Mouse (Mus musculus) c-Kit-negative CD71-positive TER-119-positive erythroid progenitor cells, embryonic 14.5 days (primary cell): Measurements from ENCODE around the gene Kcnk10.

Experiments
- DNase-seq: peaks from one replicate; pipeline ENCODE4 v3.0.0-alpha.2; 2013; ENCODE audit warnings: low read depth, low spot score

Gene Kcnk10

GRCm38 (mm10) chr12:98571896-98572680, 6.0 kb downstream of the Kcnk10 start:
- DNase-seq = no peak

GRCm38 (mm10) chr12:98569380-98569779, 8.7 kb downstream of the Kcnk10 start:
- DNase-seq = no peak

- DNase-seq = no peak
Measured at GRCm38 (mm10) chr12:98567877-98568276, 10.2 kb downstream of the Kcnk10 start.

- DNase-seq = no peak
Measured at GRCm38 (mm10) chr12:98564383-98564782, 13.7 kb downstream of the Kcnk10 start.

GRCm38 (mm10) chr12:98563261-98563660, 14.8 kb downstream of the Kcnk10 start:
- DNase-seq = no peak

GRCm38 (mm10) chr12:98562341-98562977, 15.7 kb downstream of the Kcnk10 start:
- no peak for DNase-seq

GRCm38 (mm10) chr12:98560038-98560437, 18.1 kb downstream of the Kcnk10 start:
- no peak for DNase-seq

- no peak for DNase-seq
Measured at GRCm38 (mm10) chr12:98557013-98557677, 21.0 kb downstream of the Kcnk10 start.

GRCm38 (mm10) chr12:98549981-98550380, 28.1 kb downstream of the Kcnk10 start:
- DNase-seq = no peak

- no peak for DNase-seq
Measured at GRCm38 (mm10) chr12:98548141-98548540, 30.0 kb downstream of the Kcnk10 start.

GRCm38 (mm10) chr12:98545875-98546274, 32.2 kb downstream of the Kcnk10 start:
- DNase-seq = no peak

GRCm38 (mm10) chr12:98545251-98545560, 32.9 kb downstream of the Kcnk10 start:
- no peak for DNase-seq

GRCm38 (mm10) chr12:98544545-98545250, 33.4 kb downstream of the Kcnk10 start:
- no peak for DNase-seq

GRCm38 (mm10) chr12:98536760-98537159, 41.4 kb downstream of the Kcnk10 start:
- no peak for DNase-seq

- DNase-seq = no peak
Measured at GRCm38 (mm10) chr12:98536036-98536435, 42.1 kb downstream of the Kcnk10 start.

GRCm38 (mm10) chr12:98535494-98535901, 42.6 kb downstream of the Kcnk10 start:
- no peak for DNase-seq

- DNase-seq = no peak
Measured at GRCm38 (mm10) chr12:98528635-98529034, 49.5 kb downstream of the Kcnk10 start.

GRCm38 (mm10) chr12:98525361-98525760, 52.7 kb downstream of the Kcnk10 start:
- no peak for DNase-seq

GRCm38 (mm10) chr12:98524331-98525311, 53.5 kb downstream of the Kcnk10 start:
- DNase-seq = no peak

- DNase-seq = no peak
Measured at GRCm38 (mm10) chr12:98521311-98521710, 56.8 kb downstream of the Kcnk10 start.

GRCm38 (mm10) chr12:98520568-98520931, 57.6 kb downstream of the Kcnk10 start:
- DNase-seq = no peak
